Mouse (Mus musculus) megakaryocyte progenitor cell, adult 5-6 weeks (primary cell): ENCODE data around the gene Tmem30b. TPM values are rescaled to one million over a fixed set of nuclear protein-coding genes. Genes with fewer than 3 reads are reported as not detected.

ENCODE experiments used
- ATAC-seq: replicated peaks from 2 replicates; pipeline ENCODE4 v1.8.0; 2016; ENCODE audit warnings: mild to moderate bottlenecking, moderate TSS enrichment, inconsistent platforms; ENCODE audit not compliant: poor library complexity
- total RNA-seq, 2 experiments: library from RNA; stranded (forward) in 1 of 2; stranded (reverse) in 1 of 2; fragments of 157-497, 149-512 nt in 1 of 2; fragments of 200-1000 nt in 1 of 2; gene quantifications; 2 replicates each; pipeline versions ENCODE4 v1.2.3 to v1.2.4; 2015 to 2017

The Tmem30b gene
- total RNA-seq, 2 experiments from 2014 or later = not detected

GRCm38 (mm10) chr12:73521238-73521841 lies 24.9 kb downstream of the Tmem30b start:
- no peak for ATAC-seq

- no peak for ATAC-seq
Measured at GRCm38 (mm10) chr12:73517768-73518167, 28.4 kb downstream of the Tmem30b start.

GRCm38 (mm10) chr12:73517022-73517709 lies 29.0 kb downstream of the Tmem30b start:
- ATAC-seq = peak; percentile 87

- ATAC-seq = no peak
Measured at GRCm38 (mm10) chr12:73516516-73516915, 29.7 kb downstream of the Tmem30b start.

- no peak for ATAC-seq
Measured at GRCm38 (mm10) chr12:73514722-73515121, 31.5 kb downstream of the Tmem30b start.

GRCm38 (mm10) chr12:73513958-73514357 lies 32.2 kb downstream of the Tmem30b start:
- ATAC-seq = no peak

- ATAC-seq = no peak
Measured at GRCm38 (mm10) chr12:73511467-73512047, 34.6 kb downstream of the Tmem30b start.

GRCm38 (mm10) chr12:73507105-73507504 lies 39.1 kb downstream of the Tmem30b start:
- ATAC-seq = no peak

- no peak for ATAC-seq
Measured at GRCm38 (mm10) chr12:73506648-73507047, 39.5 kb downstream of the Tmem30b start.

- no peak for ATAC-seq
Measured at GRCm38 (mm10) chr12:73500689-73501326, 45.4 kb downstream of the Tmem30b start.

GRCm38 (mm10) chr12:73495172-73495571 lies 51.0 kb downstream of the Tmem30b start:
- no peak for ATAC-seq

- ATAC-seq = no peak
Measured at GRCm38 (mm10) chr12:73493929-73494530, 52.2 kb downstream of the Tmem30b start.

Other genes with a start within 250 kb of the Tmem30b start
- 4.2 and 7.5 TPM in 2 replicates for gene Prkch, start 38.4 kb upstream of the Tmem30b start, total RNA-seq (2015)
- gene Prkch, start 38.4 kb upstream of the Tmem30b start, total RNA-seq (2017) = 4.5 and 4.9 TPM in 2 replicates